Mouse (Mus musculus) MEL (cell line): ENCODE data around the gene Mea1. TPM values are rescaled to one million over a fixed set of nuclear protein-coding genes. Genes with fewer than 3 reads are reported as not detected.
A peak's percentile ranks its signal among the peaks of the same experiment; 100 is the strongest.

Experiments
- DNase-seq: peaks from one replicate; pipeline ENCODE4 v3.0.0; 2011; ENCODE audit warnings: low read depth, low spot score
- H3K27ac ChIP-seq: 2 replicates; pipeline ENCODE4 v1.5.1; 2012; ENCODE audit warnings: low read depth, mild to moderate bottlenecking, control low read depth, low read length, moderate library complexity; ENCODE audit not compliant: control insufficient read depth
- H3K27me3 ChIP-seq, 2 experiments: fragments of 150-350 bp in 1 of 2; sonication (generic) in 1 of 2; 2 replicates each; pipeline ENCODE4 v1.6.1; 2012; ENCODE audit warnings: low read length in 2 of 2, mild to moderate bottlenecking in 2 of 2, improper control_type of control experiment in 1 of 2, moderate library complexity in 1 of 2; ENCODE audit not compliant: insufficient read depth in 2 of 2, control insufficient read depth in 1 of 2
- H3K36me3 ChIP-seq, 2 experiments: 2 replicates each; pipeline ENCODE4 v1.6.1; 2012 to 2014; ENCODE audit warnings: low read length in 2 of 2, improper control_type of control experiment in 1 of 2, inconsistent platforms in 1 of 2, mild to moderate bottlenecking in 1 of 2; ENCODE audit not compliant: insufficient read depth in 2 of 2, control insufficient read depth in 1 of 2
- H3K4me1 ChIP-seq, 2 experiments: fragments of 150-350 bp in 1 of 2; sonication (generic) in 1 of 2; 2 replicates each; pipeline ENCODE4 v1.6.1; 2012; ENCODE audit warnings: low read length in 2 of 2, improper control_type of control experiment in 1 of 2, mild to moderate bottlenecking in 1 of 2; ENCODE audit not compliant: insufficient read depth in 2 of 2, control insufficient read depth in 1 of 2
- H3K4me3 ChIP-seq, 2 experiments: fragments of 150-350 bp in 1 of 2; sonication (generic) in 1 of 2; 2 replicates each; pipeline ENCODE4 v1.5.1; 2012; ENCODE audit warnings: low read depth in 2 of 2, low read length in 2 of 2, mild to moderate bottlenecking in 2 of 2, moderate library complexity in 2 of 2, control low read depth in 1 of 2, improper control_type of control experiment in 1 of 2; ENCODE audit not compliant: control insufficient read depth in 1 of 2, insufficient read depth in 1 of 2
- H3K79me2 ChIP-seq: 2 replicates; pipeline ENCODE4 v1.6.1; 2012; ENCODE audit warnings: mild to moderate bottlenecking, low read length, moderate library complexity; ENCODE audit not compliant: control insufficient read depth, poor library complexity, insufficient read depth
- H3K9ac ChIP-seq: 2 replicates; pipeline ENCODE4 v1.6.1; 2012; ENCODE audit warnings: low read depth, mild to moderate bottlenecking, control low read depth, low read length, moderate library complexity; ENCODE audit not compliant: control insufficient read depth, poor library complexity, severe bottlenecking
- H3K9me3 ChIP-seq: fragments of 150-350 bp; sonication (generic); replicated peaks from 2 replicates; pipeline ENCODE4 v1.6.1; 2012; ENCODE audit warnings: mild to moderate bottlenecking, low read length, improper control_type of control experiment, moderate library complexity; ENCODE audit not compliant: insufficient read depth
- BHLHE40 ChIP-seq: IDR thresholded peaks from 2 replicates; pipeline ENCODE4 v1.6.1; 2012; ENCODE audit warnings: low read depth, mild to moderate bottlenecking, inconsistent platforms, low read length, improper control_type of control experiment, borderline replicate concordance
- CHD1 ChIP-seq: IDR thresholded peaks from 2 replicates; pipeline ENCODE4 v1.6.1; 2012; ENCODE audit warnings: low read depth, mild to moderate bottlenecking, inconsistent platforms, low read length, improper control_type of control experiment
- ELF1 ChIP-seq: IDR thresholded peaks from 2 replicates; pipeline ENCODE4 v1.6.1; 2014; ENCODE audit warnings: low read depth, mild to moderate bottlenecking, inconsistent platforms, low read length, improper control_type of control experiment, moderate library complexity
- EP300 ChIP-seq, 2 experiments: IDR thresholded peaks; 2 replicates each; pipeline ENCODE4 v1.6.1; 2011; ENCODE audit warnings: improper control_type of control experiment in 2 of 2, low read length in 2 of 2, low read depth in 1 of 2, mild to moderate bottlenecking in 1 of 2
- JUND ChIP-seq: IDR thresholded peaks from 2 replicates; pipeline ENCODE4 v1.6.1; 2011; ENCODE audit warnings: low read depth, mild to moderate bottlenecking, improper control_type of control experiment, low read length
- MEF2A ChIP-seq: IDR thresholded peaks from 2 replicates; pipeline ENCODE4 v1.6.1; 2014; ENCODE audit warnings: low read depth, mild to moderate bottlenecking, inconsistent platforms, low read length, improper control_type of control experiment; ENCODE audit not compliant: poor library complexity, insufficient replicate concordance, severe bottlenecking; ENCODE audit errors: extremely low read depth
- MXI1 ChIP-seq: IDR thresholded peaks from 2 replicates; pipeline ENCODE4 v1.6.1; 2011; ENCODE audit warnings: mild to moderate bottlenecking, low read depth, low read length, improper control_type of control experiment
- MYC ChIP-seq: IDR thresholded peaks from 2 replicates; pipeline ENCODE4 v1.6.1; 2011; ENCODE audit warnings: low read depth, mild to moderate bottlenecking, low read length, improper control_type of control experiment, moderate library complexity
- POLR2AphosphoS2 ChIP-seq: IDR thresholded peaks from 2 replicates; pipeline ENCODE4 v1.6.1; 2011; ENCODE audit warnings: low read length, improper control_type of control experiment
- POLR2AphosphoS5 ChIP-seq: IDR thresholded peaks from 2 replicates; pipeline ENCODE4 v1.6.1; 2012; ENCODE audit warnings: low read depth, borderline replicate concordance, mild to moderate bottlenecking, inconsistent platforms, low read length, moderate library complexity, mixed read lengths
- RAD21 ChIP-seq: IDR thresholded peaks from 2 replicates; pipeline ENCODE4 v1.6.1; 2011; ENCODE audit warnings: mild to moderate bottlenecking, low read depth, low read length, improper control_type of control experiment
- TBP ChIP-seq: IDR thresholded peaks from 2 replicates; pipeline ENCODE4 v1.8.0; 2011; ENCODE audit warnings: low read depth, low read length, improper control_type of control experiment
- USF1 ChIP-seq: IDR thresholded peaks from 2 replicates; pipeline ENCODE4 v1.6.1; 2014; ENCODE audit warnings: low read depth, mild to moderate bottlenecking, inconsistent platforms, low read length, improper control_type of control experiment, moderate library complexity
- USF2 ChIP-seq, 2 experiments: IDR thresholded peaks; 2 replicates each; pipeline ENCODE4 v1.6.1; 2011 to 2012; ENCODE audit warnings: improper control_type of control experiment in 2 of 2, low read length in 2 of 2, borderline replicate concordance in 1 of 2, inconsistent platforms in 1 of 2, low read depth in 1 of 2, mild to moderate bottlenecking in 1 of 2; ENCODE audit not compliant: insufficient read depth in 1 of 2
- ZMIZ1 ChIP-seq: IDR thresholded peaks from 2 replicates; pipeline ENCODE4 v1.6.1; 2012; ENCODE audit warnings: low read depth, mild to moderate bottlenecking, inconsistent platforms, low read length, improper control_type of control experiment, moderate library complexity
- polyA plus RNA-seq, 2 experiments: library from polyadenylated mRNA; stranded (reverse) in 1 of 2; unstranded in 1 of 2; fragments of >175 nt in 1 of 2; fragments of >200 nt in 1 of 2; gene quantifications; 2 replicates each; pipeline versions ENCODE4 v1.2.1 to v1.2.4; 2012; ENCODE audit warnings: low replicate concordance in 2 of 2, low read depth in 1 of 2; ENCODE audit not compliant: insufficient read length in 2 of 2, insufficient read depth in 1 of 2, missing spikeins in 1 of 2
- total RNA-seq: library from RNA; depleted of rRNA; stranded (reverse); fragments of 300-350 nt; gene quantifications from 2 replicates; pipeline ENCODE4 v1.2.3, GENCODE M21; 2012

Mea1 gene
- total and polyA plus RNA-seq, 3 experiments, result 84.0 to 124 TPM; not detected in 1

DNA sequence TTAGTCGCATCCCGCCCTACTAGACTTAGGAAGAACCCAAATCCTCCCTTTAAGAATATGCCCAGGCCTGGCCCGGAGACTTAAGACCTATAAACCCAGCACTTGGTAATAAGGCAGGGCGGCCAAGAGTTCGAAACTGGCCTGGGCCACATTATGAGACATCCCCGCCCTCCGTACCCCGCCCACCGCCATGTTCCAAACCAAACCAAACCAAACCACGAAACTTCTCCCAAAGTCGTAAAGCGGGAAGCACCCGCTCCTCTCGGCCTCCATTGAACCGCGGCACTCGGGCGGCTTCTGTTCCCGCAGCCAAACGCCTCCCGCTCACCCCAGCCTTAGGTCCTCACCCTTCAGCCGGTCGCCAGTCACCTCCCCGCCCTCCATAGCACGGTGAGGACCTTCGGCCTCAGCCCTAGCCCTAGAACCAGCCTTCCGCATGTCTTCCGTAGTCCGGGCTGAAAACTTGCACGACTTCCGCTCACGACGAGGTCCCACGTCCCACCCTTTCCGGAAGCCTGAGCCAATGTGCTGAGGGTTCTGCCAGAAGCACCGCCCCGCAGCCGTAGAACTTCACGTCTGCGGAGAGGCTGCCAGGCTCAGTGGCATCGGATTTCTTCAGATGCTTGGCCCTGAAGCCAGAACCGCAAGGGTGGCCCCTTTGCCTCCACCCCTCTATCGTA lies 4.6 kb upstream of the Mea1 start, which contains the start of gene Rrp36 (continued):
- TF ChIP-seq MXI1 (peak; percentile 93), BHLHE40 (peak; percentile 36; the same call in 1 of the 2 replicates), POLR2AphosphoS5 (peak; percentile 70; the same call in 1 of the 2 replicates)

DNA sequence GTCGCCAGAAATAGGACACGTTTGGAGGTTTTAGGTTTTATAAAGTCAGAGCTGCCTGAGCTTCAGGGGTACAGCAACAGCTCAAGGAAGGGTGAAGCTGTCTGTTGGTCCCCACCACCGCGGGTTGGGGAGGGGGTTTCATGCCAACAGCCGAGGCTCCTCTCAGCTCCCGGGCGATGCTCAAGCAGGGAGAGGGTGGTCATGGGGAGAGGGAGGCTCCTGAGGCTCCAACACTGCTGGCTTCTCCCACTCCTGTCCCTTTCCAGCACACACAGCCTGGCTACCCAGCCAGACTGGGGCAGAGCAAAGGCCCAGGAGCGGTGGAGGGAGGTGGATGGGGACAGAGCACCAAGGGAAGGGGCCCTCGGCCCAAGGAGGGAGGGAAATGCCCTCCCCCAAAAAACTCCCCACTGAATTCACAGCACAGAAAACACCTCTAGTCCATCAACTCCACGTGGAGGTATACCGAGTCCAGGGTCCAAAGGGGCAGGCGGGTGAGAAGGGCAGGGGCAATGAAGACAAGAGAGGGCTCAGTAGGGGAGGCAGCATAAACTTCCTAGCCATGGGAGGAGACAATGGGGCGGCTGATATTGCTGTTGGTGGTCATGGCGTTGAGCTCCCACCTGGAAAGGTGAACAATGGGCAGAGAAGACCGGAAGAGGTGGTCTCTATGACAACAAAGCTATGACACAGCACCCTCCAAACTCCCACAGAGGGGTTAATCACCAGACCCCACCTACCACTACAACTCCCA lies 3.9 kb upstream of the Mea1 start:
- no peaks in the 10 kb centered on the region for H3K9me3 ChIP-seq
- no peak for DNase-seq
- peaks cover 0 to 20% of the 10 kb centered on the region in 2 experiments; a peak in 2 of 4 replicates for H3K36me3 ChIP-seq
- H3K27me3 ChIP-seq, result no peaks in the 10 kb centered on the region
- H3K4me3 ChIP-seq, result peak overlapping the region; percentile 13 to 39; a peak in 2 of 4 replicates
- H3K79me2 ChIP-seq, result peaks cover 31% of the 10 kb centered on the region
- peak overlapping the region; percentile 51 for H3K27ac ChIP-seq
- peaks cover 2 to 21% of the 10 kb centered on the region in 2 experiments; a peak in 3 of 4 replicates for H3K4me1 ChIP-seq
- no peak for TF ChIP-seq USF2 (IDR thresholded peaks at IDR 0.05; ENCODE audit: borderline replicate concordance in 1 of 2, insufficient read depth in 1 of 2, low read depth in 1 of 2, low read length in 2 of 2)
- no peak for TF ChIP-seq RAD21
- 0 out of 2 replicates have a peak, but pooled peaks have one; percentile 1 for TF ChIP-seq USF1
- TF ChIP-seq ELF1, result no peak
- 0 out of 2 replicates have a peak, but pooled peaks have one; percentile 35 for TF ChIP-seq CHD1
- TF ChIP-seq TBP, result no peak
- TF ChIP-seq EP300 (IDR thresholded peaks at IDR 0.05; ENCODE audit: low read depth in 1 of 2, low read length in 2 of 2), result no peak
- TF ChIP-seq POLR2AphosphoS2, result no peak
- TF ChIP-seq ZMIZ1, result no peak
- TF ChIP-seq JUND, result no peak
- TF ChIP-seq MEF2A, result peak; percentile 36; the same call in 1 of the 2 replicates
- TF ChIP-seq MYC, result no peak
- H3K9ac ChIP-seq, result peak overlapping the region; percentile 40
